Mouse (Mus musculus): ENCODE measurements at regions not wholly inside any gene's neighbourhood (a gene's known extent, or its start where the extent isn't known, plus 50 kb on each side); places are given as distances from the start of the nearest gene placed in this dataset.

DNA sequence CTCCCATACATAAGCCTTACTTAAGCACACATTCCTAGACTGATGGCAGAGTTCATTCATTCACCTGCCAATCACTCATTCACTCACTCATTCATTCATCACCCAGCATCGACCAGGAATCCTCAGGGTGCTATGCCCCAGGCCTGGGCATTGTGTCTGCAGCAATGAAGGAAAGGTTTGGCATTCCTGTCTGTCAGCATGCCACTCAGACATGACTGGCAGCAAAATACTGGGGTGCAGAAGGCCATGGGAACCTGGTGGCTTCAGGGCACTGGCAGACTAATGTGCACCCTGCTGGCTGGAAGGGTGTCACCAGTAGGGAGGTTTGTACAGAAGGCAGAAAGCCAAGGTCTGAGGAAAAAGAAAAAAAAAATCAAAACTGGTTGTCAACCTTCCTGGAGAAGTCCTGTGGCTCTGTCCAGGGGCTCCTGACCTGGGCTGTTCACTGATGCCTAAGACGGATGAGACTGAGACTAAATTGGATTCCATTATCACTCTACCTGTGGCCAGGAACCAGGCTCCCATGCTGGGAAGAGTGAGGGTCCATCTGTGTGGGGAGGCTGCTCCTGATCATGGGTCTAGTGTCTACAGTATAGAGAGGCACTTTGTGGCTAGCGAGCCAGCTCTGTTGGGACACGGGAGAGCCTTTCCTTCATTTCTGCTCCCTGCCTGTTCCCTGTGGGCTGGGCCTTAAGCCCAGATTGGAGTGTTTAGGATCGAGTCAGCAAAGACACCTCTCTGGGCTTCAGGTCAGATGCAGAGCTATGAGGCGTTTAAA is 104.1 kb downstream of the Cstad start:
- DNase-seq (ENCODE audit: low spot score) = no peak

DNA sequence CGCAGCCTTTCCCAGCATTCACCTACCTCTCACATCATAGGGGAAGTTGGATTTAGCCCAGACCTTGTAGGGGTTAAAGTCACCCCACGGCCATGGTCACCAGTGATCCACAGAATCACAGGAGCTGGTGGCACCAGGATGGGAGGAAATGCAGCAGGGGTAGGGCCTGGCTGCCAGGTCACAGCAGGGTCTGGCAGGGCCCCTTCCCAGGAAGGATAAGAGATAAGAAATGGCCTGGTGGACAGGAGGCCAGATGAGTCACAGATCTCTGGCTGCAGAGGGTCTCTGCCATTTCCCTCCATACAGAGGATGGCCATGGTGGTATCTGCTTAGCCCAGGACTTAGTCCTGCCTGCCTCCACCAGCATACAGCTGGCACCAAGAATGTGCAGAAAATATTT is 103.0 kb downstream of the Cstad start:
- no peak for DNase-seq (ENCODE audit: low spot score)

DNA sequence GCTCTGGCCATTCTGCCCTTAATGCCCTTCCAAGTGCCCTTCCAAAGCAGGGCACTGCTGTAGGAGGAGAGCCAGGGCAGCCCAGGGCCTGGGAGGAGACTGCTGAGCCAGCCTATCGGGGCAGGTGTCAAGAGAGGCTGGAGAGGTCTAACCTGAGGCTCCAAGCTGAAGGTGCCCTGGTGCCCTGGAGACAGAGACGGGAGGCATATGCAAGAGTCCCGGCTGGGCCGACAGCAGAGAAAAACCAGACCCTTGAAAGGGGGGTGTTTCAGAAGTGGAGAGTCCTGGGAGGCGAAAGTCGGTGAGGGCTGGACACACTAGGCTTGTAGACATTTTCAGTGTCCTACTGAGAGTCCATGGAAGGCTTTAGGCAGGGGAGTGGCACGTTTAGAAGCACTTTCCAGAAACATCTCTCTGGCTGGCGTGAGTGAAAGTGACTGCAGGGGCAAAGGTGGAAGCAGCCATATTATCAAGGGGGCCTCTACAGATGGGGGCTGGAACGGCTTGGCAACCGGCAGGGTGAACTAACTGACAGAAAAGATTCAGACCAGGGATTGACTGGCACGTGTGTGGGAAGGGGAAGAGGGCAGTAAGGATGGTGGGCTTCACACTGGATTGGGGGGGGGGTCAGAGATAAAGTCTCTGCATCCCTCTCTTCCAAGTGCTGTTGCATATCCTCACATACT is 101.1 kb downstream of the Cstad start:
- no peak for DNase-seq (ENCODE audit: low spot score)

DNA sequence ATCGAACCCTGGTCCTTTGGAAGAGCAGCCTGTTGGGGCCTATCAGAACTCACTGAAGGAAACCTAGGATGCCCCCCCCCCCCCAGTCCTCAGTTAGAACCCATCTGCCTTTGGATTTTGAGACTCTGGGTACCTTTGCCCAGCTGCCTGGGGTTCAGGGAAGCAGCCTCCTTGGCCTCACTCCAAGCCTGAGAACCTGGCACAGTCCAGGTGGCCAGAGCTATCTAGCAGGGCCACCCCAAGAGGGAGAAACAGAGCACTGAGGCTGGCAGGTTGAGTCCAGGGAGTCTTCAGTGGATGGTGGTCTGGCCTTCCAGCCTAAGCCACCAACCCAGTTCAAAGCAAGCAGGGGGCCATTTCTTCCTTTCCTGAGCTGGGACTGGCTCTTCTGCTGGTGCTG is 100.2 kb downstream of the Cstad start:
- DNase-seq (ENCODE audit: low spot score) = no peak

DNA sequence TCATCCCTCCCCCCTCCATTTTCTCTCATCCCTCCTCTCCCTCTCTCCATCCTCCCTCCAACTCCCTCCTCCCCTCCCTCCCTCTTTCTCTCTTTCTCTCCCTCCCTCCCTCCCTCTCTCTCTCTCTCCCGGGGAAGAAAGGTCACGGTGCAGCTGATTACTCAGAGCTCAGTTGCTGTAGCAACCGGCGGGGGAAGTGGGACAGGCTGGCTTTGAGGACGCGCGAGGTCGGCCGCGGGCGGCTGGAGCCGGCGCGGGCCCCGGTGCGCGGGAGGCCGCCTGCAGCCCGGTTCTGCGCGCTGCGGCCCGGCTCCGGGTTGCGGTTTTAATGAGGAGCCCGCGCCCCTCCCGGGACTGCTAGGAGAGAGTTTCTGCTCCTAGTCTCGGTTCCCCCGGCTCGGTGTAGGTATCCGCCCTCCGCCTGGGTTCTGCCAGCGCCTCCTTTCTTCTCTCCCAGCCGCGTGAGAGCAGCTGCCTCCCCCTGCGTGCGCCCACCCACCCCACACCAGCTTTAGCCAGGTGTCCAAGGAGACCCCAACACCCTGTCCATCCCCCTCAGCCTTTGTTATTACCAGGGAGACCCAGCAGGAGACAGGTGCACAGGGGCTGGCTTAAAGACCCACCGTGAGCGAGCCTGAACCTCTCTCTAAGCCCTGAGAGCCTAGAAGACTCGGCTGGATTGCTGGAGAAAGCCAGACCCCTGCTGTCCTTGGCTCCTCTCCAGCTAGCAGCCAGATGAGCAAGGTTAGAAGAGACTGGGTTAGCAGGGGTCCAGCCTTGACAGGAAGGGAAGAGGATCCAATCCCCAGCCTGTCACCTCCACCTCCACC is 98.6 kb downstream of the Cstad start:
- DNase-seq (ENCODE audit: low spot score) = peak; percentile 63

DNA sequence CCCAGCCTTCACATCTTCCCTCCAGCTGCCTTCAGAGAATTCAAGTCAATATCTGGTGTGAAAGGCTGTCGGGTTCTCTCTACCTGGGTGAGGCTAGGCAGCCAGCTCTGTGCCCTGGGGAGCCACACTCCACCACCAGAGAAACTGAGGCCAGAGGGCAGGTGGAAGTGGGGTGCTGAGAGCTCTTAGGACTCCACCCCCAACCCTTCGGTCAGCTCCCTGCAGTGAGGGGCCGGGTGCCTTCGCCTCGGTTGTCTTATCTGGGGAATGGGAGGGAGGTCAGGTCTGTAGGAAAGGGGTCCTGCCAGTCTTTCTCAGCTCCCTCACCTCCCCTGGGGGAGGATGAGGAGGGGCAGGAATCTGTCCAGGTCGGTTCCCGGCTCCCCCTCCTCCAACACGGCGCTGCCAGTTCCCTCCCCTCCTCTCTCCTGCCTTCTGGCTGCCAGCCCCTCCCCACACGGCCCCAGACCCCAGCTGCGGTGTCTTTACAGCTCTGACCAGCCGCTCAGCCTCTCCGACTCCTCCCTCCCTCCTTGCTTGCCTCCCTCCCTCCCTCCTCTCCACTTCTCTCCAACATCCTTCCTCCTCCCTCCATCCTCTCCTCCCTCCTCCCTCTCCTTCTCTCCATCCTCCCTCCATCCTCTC is 97.8 kb downstream of the Cstad start:
- DNase-seq (ENCODE audit: low spot score) = no peak

DNA sequence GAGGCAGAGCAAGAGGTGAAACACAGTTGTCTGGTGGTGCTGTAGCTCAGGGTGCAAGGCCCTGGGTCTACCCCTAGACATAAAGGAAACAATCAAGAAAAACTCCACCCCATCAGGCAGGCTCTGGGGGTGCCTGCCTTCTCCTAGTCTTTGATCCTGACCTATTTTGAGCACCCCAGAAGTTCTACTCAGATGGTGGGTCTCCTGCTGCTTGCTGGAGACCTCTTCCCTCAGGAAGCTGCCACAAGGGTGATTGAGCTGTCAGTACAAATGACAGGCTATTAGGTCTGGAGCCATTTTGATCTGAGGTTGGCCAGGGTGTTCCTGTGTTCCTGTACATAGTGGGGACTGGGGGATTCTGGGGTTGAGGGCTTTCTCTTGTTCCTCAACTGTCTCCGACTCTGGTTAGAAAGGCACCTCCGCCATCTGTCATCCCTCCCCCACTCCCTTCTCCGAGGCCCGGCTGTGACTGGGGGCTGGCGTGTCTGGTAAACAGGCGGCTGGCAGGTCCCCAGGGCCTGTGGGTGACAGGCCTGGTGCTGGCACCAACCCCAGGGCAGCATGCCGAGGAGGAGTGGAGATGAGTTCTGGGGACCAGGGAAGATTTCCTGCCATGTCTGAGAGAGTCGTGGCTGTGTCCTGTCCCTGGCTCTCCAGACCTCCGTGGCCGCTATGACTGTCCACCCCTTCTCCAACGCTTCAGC is 97.2 kb downstream of the Cstad start:
- peak; percentile 33 for DNase-seq (ENCODE audit: low spot score)

DNA sequence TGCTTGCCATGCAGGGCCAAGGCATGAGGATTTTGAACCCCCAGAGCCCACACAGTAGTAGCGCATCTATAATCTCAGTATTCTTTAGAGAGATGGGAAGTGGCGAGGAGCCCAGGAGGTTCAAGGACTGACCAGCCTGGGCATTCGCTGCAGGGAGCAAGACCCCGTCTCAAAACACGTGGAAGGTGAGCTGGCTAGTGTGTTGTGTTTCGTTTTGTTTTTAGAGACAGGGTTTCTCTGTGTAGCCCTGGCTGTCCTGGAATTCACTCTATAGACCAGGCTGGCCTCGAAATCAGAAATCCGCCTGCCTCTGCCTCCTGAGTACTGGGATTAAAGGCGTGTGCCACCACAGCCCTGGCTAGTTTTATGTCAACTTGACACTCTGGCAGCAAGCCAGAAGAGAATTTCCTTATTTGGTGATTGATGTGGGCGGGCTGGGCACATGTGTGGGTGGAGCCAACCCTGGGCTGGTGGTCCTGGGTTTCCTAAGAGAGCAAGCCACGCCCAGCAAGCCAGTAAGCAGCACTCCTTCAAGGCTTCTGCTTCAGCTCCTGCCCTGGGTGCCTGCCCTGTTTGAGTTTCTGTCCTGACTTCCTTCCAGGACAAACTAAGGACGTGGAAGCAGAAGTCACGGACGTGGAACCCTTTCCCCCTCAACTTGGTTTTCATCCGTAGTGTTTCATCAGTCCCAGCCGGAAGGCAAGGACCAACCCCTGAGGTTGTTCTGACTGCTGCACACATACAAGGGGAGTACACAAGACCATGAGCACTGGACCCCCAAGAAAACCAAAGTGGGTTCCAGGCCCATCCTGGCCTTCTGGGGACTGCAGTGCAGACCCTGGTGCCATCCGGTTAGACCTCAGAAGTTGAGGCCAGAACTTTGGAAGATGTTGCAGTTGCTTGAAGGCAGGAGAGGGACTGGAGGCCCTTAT is 96.4 kb downstream of the Cstad start:
- peak; percentile 33 for DNase-seq (ENCODE audit: low spot score)

DNA sequence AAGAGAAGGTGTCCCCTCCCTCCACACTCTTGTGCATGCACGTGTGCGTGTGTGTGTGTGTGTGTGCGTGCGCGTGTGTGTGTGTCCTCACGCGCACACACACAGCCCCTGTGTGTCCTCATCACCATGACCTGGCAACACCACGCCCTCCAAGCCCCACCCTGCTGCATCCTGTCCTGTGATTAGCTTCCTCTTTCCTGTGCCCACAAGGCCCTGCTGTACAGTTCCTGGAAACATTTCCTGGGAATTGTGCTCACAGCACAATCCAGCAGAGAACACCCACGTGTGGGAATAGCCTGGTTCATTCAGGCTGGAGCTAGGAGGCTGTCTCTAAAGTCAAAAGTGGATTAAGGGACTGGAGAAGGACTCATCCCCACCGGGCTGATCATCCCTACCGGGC is 95.5 kb downstream of the Cstad start:
- DNase-seq (ENCODE audit: low spot score) = peak; percentile 37

DNA sequence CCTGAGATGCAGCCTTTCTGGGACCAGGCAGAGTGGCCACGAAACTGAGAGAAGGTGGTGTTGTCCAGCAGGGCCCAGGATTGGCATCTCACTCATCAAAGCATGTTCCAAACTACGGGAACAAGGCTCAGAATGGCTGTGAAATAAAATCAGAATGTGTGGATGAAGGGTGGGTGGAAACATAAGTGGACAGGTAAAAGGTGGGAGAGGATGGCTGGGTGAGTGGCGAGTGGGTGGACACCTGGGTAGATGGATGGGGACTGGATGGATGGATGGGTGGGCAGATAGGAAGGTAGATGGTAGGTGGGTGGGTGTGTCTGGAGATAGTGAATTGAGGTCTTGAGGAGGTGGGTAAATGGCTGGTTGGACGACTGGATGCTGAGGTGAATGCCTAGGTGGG is 93.6 kb downstream of the Cstad start:
- no peak for DNase-seq (ENCODE audit: low spot score)

DNA sequence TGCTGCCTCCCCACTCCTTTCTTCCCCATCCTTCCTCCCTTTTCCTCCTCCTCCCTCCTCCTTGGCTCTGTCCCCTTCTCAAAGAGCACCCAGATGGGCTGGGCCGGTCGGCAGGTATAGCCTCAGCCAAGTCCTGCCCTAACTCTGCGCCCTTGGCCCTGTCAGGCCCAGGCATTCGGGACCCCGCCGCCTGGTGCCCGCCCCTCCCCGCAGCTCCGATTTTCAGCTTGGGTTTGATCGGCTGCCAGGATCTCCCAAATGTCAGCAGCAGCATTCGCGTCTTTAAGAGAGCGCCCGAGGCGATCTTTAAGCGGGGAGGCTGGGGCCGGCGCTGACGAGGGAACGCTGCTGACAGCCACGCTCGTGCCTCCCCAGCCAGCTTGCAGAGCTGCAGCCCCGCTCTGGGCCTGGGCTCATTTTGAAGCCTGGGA is 92.3 kb downstream of the Cstad start:
- no peak for DNase-seq (ENCODE audit: low spot score)

DNA sequence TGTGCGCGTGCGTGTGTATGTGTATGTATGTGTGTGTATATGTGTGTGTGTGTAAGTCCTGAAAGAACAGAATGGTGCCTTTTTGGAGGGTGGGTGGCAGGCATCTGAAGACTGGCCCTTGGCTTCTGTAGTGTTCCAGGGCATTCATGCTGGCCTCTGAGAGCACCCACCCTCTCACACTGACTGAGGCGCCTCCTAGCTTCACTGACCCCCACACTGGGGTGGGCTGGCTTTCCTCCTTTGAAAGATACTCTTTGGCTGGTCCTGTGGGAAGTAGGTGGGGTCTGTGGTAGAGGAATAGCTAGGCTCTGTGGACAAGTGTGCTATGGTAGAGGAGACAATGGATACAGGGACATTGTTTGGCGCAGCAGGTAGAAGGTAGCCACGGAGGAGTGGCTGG is 91.5 kb downstream of the Cstad start:
- DNase-seq (ENCODE audit: low spot score) = no peak

DNA sequence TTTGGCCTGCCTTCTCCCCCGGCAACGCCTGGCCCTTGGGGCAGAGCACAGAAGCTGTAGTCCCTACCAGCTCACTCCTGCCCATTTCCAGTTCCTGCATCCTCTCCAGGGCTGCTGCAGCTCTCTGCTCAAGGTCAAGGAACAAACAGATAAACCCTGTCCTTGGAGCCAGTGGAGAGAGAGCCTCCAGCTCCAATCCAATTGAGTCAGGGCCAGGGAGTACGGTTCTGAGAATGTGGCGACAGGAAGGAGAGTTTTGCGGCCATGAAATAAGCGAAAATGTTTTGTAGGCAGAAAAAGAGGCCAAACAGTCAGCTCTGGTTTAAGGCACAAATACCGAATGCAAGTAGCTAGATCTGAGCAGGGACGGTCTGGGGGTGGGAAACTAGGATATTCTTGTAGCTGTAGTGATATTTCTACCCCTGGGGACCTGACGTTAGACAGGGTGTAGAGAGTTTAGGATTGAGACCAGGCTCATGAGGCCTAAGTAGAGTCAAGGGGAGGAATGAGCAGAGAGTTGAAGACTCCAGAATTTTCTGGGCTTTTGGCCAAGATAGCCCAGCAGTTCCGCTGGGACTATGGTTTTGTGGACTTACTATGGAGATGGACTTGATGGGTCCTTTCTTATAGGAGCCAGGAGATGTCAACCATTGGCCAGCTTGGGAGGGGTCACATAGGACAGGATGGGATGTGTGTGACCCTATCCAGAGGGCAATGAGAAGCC is 90.5 kb downstream of the Cstad start:
- no peak for DNase-seq (ENCODE audit: low spot score)

DNA sequence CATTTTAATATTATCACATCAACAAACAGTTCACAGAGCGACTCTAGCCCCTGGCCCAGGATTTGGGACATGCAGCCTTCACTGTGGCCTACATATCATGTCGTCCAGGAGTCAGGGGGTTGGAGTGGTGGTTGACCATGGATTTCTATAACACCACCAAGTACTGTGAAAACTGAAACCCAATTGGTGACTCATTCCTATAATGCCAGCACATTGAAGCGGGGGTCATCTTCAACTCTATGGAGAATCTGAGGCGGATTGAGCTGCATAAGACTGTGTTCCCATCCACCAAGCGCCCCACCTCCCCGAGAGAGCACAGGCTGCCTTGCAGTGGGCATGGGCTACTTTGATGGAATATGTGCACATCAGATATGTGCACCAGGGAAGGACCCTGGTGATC is 89.6 kb downstream of the Cstad start:
- DNase-seq (ENCODE audit: low spot score) = no peak

DNA sequence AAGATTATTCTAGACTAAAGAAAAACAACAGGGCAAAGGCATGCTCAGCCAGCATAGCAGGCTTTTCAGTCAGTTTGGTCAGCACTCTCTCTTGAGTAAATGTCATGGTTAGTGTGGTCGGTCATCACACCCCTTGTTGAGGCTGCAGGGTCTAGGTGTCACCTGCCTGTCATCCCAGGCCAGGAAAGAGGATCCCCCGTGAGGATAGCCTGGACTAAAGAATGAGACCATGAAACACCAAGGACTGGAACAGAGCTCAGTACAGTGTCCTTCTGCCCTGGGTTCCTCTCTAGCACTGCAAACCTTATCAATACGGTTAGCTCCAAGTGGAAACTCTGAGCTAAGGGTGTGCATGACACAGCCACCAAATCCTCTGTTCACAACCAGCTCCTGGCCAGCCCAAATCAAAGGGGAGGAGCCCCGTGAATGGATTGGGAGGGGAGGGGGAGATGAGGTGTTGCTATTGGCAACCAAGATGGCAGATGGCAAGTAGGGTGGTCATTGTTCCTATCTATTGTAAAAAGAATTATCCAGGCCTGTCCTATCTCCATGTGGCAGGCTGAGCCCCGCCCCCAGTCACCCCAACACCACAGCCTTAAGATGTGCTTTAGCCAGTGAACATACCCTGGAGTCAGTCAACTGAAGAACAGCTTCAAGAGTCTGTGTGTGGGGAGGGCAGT is 87.4 kb downstream of the Cstad start:
- DNase-seq (ENCODE audit: low spot score) = no peak

DNA sequence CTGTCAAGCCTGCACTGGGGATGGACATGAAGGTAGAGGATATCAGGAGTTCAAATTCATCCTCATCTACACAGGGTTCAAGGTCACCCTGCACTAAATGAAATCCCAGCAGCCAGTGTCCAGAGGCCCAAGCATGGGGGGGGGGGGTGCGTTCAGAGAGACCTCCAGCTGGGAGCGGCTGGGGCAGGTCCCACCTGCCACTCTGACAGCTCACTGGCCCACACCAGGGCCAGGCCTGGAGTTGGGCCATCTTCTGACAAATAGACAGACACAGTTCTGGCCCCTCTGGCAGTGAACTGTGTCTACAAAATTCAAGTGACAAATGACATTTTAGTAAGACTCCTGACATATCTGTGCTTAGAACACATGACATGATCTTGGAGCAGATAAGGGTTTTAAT is 86.8 kb downstream of the Cstad start:
- no peak for DNase-seq (ENCODE audit: low spot score)

DNA sequence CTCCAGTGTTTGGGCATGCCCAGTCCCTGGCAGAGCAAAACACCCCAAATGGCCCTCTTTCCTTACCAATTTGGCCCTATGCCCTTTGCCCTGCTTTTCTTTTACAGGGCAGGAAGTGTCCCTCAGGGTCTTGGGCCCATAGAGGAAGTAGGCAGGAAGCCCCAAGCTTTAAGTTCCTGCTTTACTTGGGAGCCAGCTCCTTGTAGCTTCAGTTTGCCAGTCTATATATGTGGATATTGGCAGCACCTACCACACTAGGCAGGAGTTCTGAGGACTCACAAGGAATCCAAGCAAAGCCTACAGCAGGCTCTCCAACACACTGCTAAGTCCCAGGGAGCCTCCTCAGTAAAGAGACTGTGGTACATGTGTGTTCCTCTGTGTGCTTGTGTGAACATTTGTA is 84.2 kb downstream of the Cstad start:
- no peak for DNase-seq (ENCODE audit: low spot score)

DNA sequence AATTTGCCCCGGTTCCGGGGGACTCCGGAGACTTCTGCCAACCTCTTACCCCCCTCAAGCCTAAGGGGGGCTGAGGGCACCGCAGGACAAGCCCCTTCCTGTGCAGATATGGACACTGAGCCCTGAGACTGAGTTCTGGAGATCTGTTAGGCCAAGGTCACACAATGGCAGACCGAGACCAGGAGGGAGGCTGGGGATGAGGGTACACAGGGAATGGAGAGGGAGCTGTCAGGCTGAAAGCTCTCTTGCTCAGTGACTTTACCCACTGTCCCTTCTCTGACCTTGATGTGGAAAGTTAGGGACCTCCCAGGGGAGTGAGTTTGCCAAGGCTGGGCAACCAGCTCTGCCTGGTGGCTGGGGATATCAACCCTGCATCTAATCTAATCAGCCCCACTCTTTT is 82.7 kb downstream of the Cstad start:
- no peak for DNase-seq (ENCODE audit: low spot score)

DNA sequence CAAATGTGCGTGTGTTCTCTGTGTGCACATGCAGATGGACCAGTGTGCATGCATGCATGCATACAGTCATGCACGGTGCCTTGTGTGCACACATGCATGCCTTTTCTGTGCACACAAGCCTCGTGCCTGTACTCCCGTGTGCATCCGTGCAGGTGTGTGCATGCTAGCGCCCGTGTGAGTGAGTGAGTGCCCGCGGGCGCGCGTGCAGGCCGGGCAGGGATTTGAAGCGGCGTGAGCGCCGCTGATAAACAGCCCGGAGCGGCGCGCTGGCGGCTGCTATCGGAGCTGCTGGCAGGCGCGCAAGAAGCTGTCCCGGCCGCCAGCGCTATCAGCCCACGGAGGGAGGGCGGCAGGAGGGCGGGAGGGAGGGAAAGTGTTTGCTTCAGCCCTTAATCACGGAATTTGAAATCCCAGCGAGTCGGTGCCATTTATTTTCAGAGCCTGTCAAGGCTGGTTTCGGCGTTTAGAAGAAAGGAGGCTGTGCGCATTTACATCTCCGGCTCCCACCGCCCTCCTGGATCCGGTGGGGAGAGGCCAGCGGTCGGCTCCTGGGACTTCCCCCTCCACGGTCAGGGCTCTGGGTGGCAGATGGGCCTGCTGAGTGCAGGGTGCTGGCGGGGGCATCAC is 82.1 kb downstream of the Cstad start:
- DNase-seq (ENCODE audit: low spot score) = no peak
